Mouse (Mus musculus): Measurements from ENCODE around the gene Dhx38. TPM values are rescaled to one million over a fixed set of nuclear protein-coding genes. Genes with fewer than 3 reads are reported as not detected.

Gene Dhx38
- polyA plus RNA-seq, 1 experiment from 2014 or later, result 25.1 TPM

- no peaks in the 10 kb centered on the region for H3K4me1 ChIP-seq (replicated peaks; ENCODE audit: control insufficient read depth, insufficient read depth, low read length)
- no peaks in the 10 kb centered on the region for H3K9me3 ChIP-seq (ENCODE audit: control insufficient read depth, low read length)
- no peak for DNase-seq (ENCODE audit: low spot score)
- WGBS, result 81% methylated on average over 19 of the region's 19 CpGs
- H3K36me3 ChIP-seq (ENCODE audit: control insufficient read depth, insufficient read depth, low read length), result no peaks in the 10 kb centered on the region
- H3K4me3 ChIP-seq (ENCODE audit: low read depth, low read length), result no peak overlapping the region
- H3K4me2 ChIP-seq, result no peak overlapping the region
- no peak overlapping the region for H3K27ac ChIP-seq (ENCODE audit: low read depth, low read length)
- H3K9ac ChIP-seq (ENCODE audit: low read depth, low read length), result no peak overlapping the region
- no peaks in the 10 kb centered on the region for H3K27me3 ChIP-seq (replicated peaks; ENCODE audit: control insufficient read depth, insufficient read depth, low read length)
- ATAC-seq (replicated peaks; ENCODE audit: low FRiP score), result no peak
Measured at GRCm38 (mm10) chr8:109535140-109535990, 30.3 kb downstream of the Dhx38 start.

GRCm38 (mm10) chr8:109524008-109524407, 41.7 kb downstream of the Dhx38 start:
- H3K4me1 ChIP-seq (replicated peaks; ENCODE audit: control insufficient read depth, insufficient read depth, low read length), result no peaks in the 10 kb centered on the region
- H3K27me3 ChIP-seq (replicated peaks; ENCODE audit: control insufficient read depth, insufficient read depth, low read length), result no peaks in the 10 kb centered on the region; the same call in 1 of the 2 replicates
- H3K4me2 ChIP-seq, result no peak overlapping the region
- H3K36me3 ChIP-seq (ENCODE audit: control insufficient read depth, insufficient read depth, low read length), result no peaks in the 10 kb centered on the region
- H3K9me3 ChIP-seq (ENCODE audit: control insufficient read depth, low read length), result no peaks in the 10 kb centered on the region
- WGBS, result 71% methylated on average over 2 of the region's 2 CpGs
- DNase-seq (ENCODE audit: low spot score) (no peak), ATAC-seq (replicated peaks; ENCODE audit: low FRiP score) (no peak)
- H3K9ac ChIP-seq (ENCODE audit: low read depth, low read length), result no peak overlapping the region
- no peak overlapping the region for H3K4me3 ChIP-seq (ENCODE audit: low read depth, low read length)
- no peak overlapping the region for H3K27ac ChIP-seq (ENCODE audit: low read depth, low read length)

- Histone ChIP-seq H3K36me3 (ENCODE audit: control insufficient read depth, insufficient read depth, low read length) (no peaks in the 10 kb centered on the region), H3K4me3 (ENCODE audit: low read depth, low read length) (no peak overlapping the region), H3K27ac (ENCODE audit: low read depth, low read length) (no peak overlapping the region), H3K4me1 (replicated peaks; ENCODE audit: control insufficient read depth, insufficient read depth, low read length) (no peaks in the 10 kb centered on the region), H3K9me3 (ENCODE audit: control insufficient read depth, low read length) (no peaks in the 10 kb centered on the region), H3K9ac (ENCODE audit: low read depth, low read length) (no peak overlapping the region), H3K4me2 (no peak overlapping the region), H3K27me3 (replicated peaks; ENCODE audit: control insufficient read depth, insufficient read depth, low read length) (no peaks in the 10 kb centered on the region)
- no peak for ATAC-seq (replicated peaks; ENCODE audit: low FRiP score)
- no peak for DNase-seq (ENCODE audit: low spot score)
- WGBS, result 84% methylated on average over 5 of the region's 5 CpGs
Measured at GRCm38 (mm10) chr8:109505560-109505959, 60.1 kb downstream of the Dhx38 start.

GRCm38 (mm10) chr8:109503566-109503965, 62.1 kb downstream of the Dhx38 start:
- Histone ChIP-seq H3K4me3 (ENCODE audit: low read depth, low read length) (no peak overlapping the region), H3K4me1 (replicated peaks; ENCODE audit: control insufficient read depth, insufficient read depth, low read length) (no peaks in the 10 kb centered on the region), H3K9ac (ENCODE audit: low read depth, low read length) (no peak overlapping the region), H3K4me2 (no peak overlapping the region), H3K36me3 (ENCODE audit: control insufficient read depth, insufficient read depth, low read length) (no peaks in the 10 kb centered on the region), H3K27me3 (replicated peaks; ENCODE audit: control insufficient read depth, insufficient read depth, low read length) (no peaks in the 10 kb centered on the region), H3K9me3 (ENCODE audit: control insufficient read depth, low read length) (no peaks in the 10 kb centered on the region), H3K27ac (ENCODE audit: low read depth, low read length) (no peak overlapping the region)
- ATAC-seq (replicated peaks; ENCODE audit: low FRiP score) (no peak), DNase-seq (ENCODE audit: low spot score) (no peak)
- WGBS, result 58% methylated on average over 1 of the region's 1 CpGs

GRCm38 (mm10) chr8:109499009-109499717, 66.5 kb downstream of the Dhx38 start:
- no peak for DNase-seq (ENCODE audit: low spot score)
- H3K4me1 ChIP-seq (replicated peaks; ENCODE audit: control insufficient read depth, insufficient read depth, low read length), result no peaks in the 10 kb centered on the region
- no peak overlapping the region for H3K4me2 ChIP-seq
- H3K4me3 ChIP-seq (ENCODE audit: low read depth, low read length), result no peak overlapping the region
- WGBS, result 83% methylated on average over 16 of the region's 16 CpGs
- no peak for ATAC-seq (replicated peaks; ENCODE audit: low FRiP score)
- no peak overlapping the region for H3K27ac ChIP-seq (ENCODE audit: low read depth, low read length)
- H3K27me3 ChIP-seq (replicated peaks; ENCODE audit: control insufficient read depth, insufficient read depth, low read length), result no peaks in the 10 kb centered on the region
- no peaks in the 10 kb centered on the region for H3K9me3 ChIP-seq (ENCODE audit: control insufficient read depth, low read length)
- no peaks in the 10 kb centered on the region for H3K36me3 ChIP-seq (ENCODE audit: control insufficient read depth, insufficient read depth, low read length)
- no peak overlapping the region for H3K9ac ChIP-seq (ENCODE audit: low read depth, low read length)

Other genes with a start within 250 kb of the Dhx38 start
- gene Pmfbp1, start 71.8 kb downstream of the Dhx38 start, polyA plus RNA-seq (2014; fragmentation: Nextera tagmentation; extraction: Ambion mirVana), result not detected in 2 replicates
- gene Txnl4b, start within 50 bp of the Dhx38 start, polyA plus RNA-seq (2014; fragmentation: Nextera tagmentation; extraction: Ambion mirVana), result 21.4 and 23.6 TPM in 2 replicates
- 11.5 and 11.7 TPM in 2 replicates for gene Hp, start 13.3 kb upstream of the Dhx38 start, polyA plus RNA-seq (2014; fragmentation: Nextera tagmentation; extraction: Ambion mirVana)
- 58.3 and 64.8 TPM in 2 replicates for gene Dhodh, start 42.8 kb upstream of the Dhx38 start, polyA plus RNA-seq (2014; fragmentation: Nextera tagmentation; extraction: Ambion mirVana)
- gene Pkd1l3, start 48.7 kb upstream of the Dhx38 start, polyA plus RNA-seq (2014; fragmentation: Nextera tagmentation; extraction: Ambion mirVana), result 2.7 and 3.4 TPM in 2 replicates
- 76.4 and 85.5 TPM in 2 replicates for gene Ist1, start 127.4 kb upstream of the Dhx38 start, polyA plus RNA-seq (2014; fragmentation: Nextera tagmentation; extraction: Ambion mirVana)
- gene Zfp821, start 139.7 kb upstream of the Dhx38 start, polyA plus RNA-seq (2014; fragmentation: Nextera tagmentation; extraction: Ambion mirVana), result 10.6 and 11.7 TPM in 2 replicates
- gene Atxn1l, start 171.9 kb upstream of the Dhx38 start, polyA plus RNA-seq (2014; fragmentation: Nextera tagmentation; extraction: Ambion mirVana), result 5.6 and 7.5 TPM in 2 replicates
- 32.7 and 36.5 TPM in 2 replicates for gene Ap1g1, start 212.7 kb upstream of the Dhx38 start, polyA plus RNA-seq (2014; fragmentation: Nextera tagmentation; extraction: Ambion mirVana)

Data from liver, embryonic 11.5 days (tissue).